ENCODE assay signal across 27 mouse cellular contexts in genomic region chr9:7776940-7777339, GRCm38 (mm10). TPM values are rescaled to one million over a fixed set of nuclear protein-coding genes. Genes with fewer than 3 reads are reported as not detected.
DNase-seq lines count a peak whose midpoint lies in the region; ATAC-seq and TF ChIP-seq lines count a peak whose summit lies in the region.
"Had no signal": no experiment of that assay in that cellular context is flagged by ENCODE, and none has a peak within 500 bp of the region (broad histone marks: within the 10 kb centered on the region; RNA-seq: fewer than 3 reads in every experiment).

No protein-coding gene starts in this region.

- H3K27me3 ChIP-seq in liver, adult 2 months (ENCODE audit: control insufficient read depth, insufficient read depth, low read length), result no peaks in the 10 kb centered on the region
- H3K27me3 ChIP-seq in liver, postnatal 0 days (ENCODE audit: insufficient read depth, low read length), result no peaks in the 10 kb centered on the region
- no peaks in the 10 kb centered on the region for H3K27me3 ChIP-seq in intestine, postnatal 0 days (replicated peaks; ENCODE audit: control insufficient read depth, insufficient read depth, low read length)
- no peaks in the 10 kb centered on the region for H3K27me3 ChIP-seq in midbrain, embryonic 13.5 days
- H3K27me3 ChIP-seq: CH12.LX; embryonic facial prominence, embryonic 13.5 days; embryonic facial prominence, embryonic 15.5 days; forebrain, embryonic 12.5 days; Patski had no signal

- no peak for ATAC-seq in liver, postnatal 0 days
- ATAC-seq in intestine, postnatal 0 days, result peak; percentile 44; the same call in 1 of the 2 replicates
- ATAC-seq in midbrain, embryonic 13.5 days, result no peak
- ATAC-seq: activated CD4-positive, CD25-positive, alpha-beta regulatory T cell, adult 4 months; CD4-positive, CD25-positive, alpha-beta regulatory T cell, adult 4 months; forebrain, embryonic 14.5 days; Patski had no signal

- no peak overlapping the region for H3K4me3 ChIP-seq in liver, adult 2 months (ENCODE audit: insufficient read depth, low read depth, low read length)
- H3K4me3 ChIP-seq in liver, postnatal 0 days (ENCODE audit: low read depth, low read length), result no peak overlapping the region
- no peak overlapping the region for H3K4me3 ChIP-seq in intestine, postnatal 0 days (ENCODE audit: low read depth, low read length)
- no peak overlapping the region for H3K4me3 ChIP-seq in midbrain, embryonic 13.5 days (replicated peaks)
- H3K4me3 ChIP-seq: embryonic facial prominence, embryonic 13.5 days; embryonic facial prominence, embryonic 15.5 days; erythroblast, embryonic 14.5 days; forebrain, embryonic 10.5 days; forebrain, embryonic 12.5 days had no signal

- peak; percentile 60 for DNase-seq in heart, adult 11 months
- DNase-seq in heart, postnatal 14 days, result no peak
- DNase-seq in liver, adult 2 months (ENCODE audit: extremely low read depth, low read depth, low spot score), result peak; percentile 15
- DNase-seq in liver, postnatal 0 days, result no peak
- no peak for DNase-seq in lung, postnatal 14 days
- DNase-seq: adrenal gland, adult 8-10 months; B cell, adult 2 months; cerebellum, adult 11 months; cerebellum, adult 18-20 months; cerebellum, adult 8-10 months; cerebellum, adult 9-11 months; cerebellum, postnatal 14 days; cerebellum, postnatal 36 days; embryo, embryonic 11 days had no signal

- H3K4me2 ChIP-seq in liver, postnatal 0 days (ENCODE audit: low read depth, low read length), result no peak overlapping the region
- H3K4me2 ChIP-seq in intestine, postnatal 0 days (replicated peaks; ENCODE audit: low read depth), result no peak overlapping the region
- H3K4me2 ChIP-seq in midbrain, embryonic 13.5 days (replicated peaks), result no peak overlapping the region
- H3K4me2 ChIP-seq: embryonic facial prominence, embryonic 13.5 days; embryonic facial prominence, embryonic 15.5 days; forebrain, embryonic 12.5 days had no signal

- no peak for TF ChIP-seq EP300 in liver, postnatal 0 days (IDR thresholded peaks at IDR 0.05; ENCODE audit: low read depth)

- 100% methylated on average over 1 of the region's 1 CpGs for WGBS in liver, adult 2 months
- 97% methylated on average over 1 of the region's 1 CpGs for WGBS in liver, postnatal 0 days (ENCODE audit: insufficient replicate concordance)
- WGBS in intestine, postnatal 0 days, result 93% methylated on average over 1 of the region's 1 CpGs
- 91% methylated on average over 1 of the region's 1 CpGs for WGBS in midbrain, embryonic 13.5 days

- no peak for TF ChIP-seq POLR2A in liver, adult 2 months (IDR thresholded peaks at IDR 0.05; ENCODE audit: extremely low read depth, insufficient read depth, low read length)

- no peak overlapping the region for H3K9ac ChIP-seq in liver, adult 2 months (ENCODE audit: low read depth, low read length)
- H3K9ac ChIP-seq in liver, postnatal 0 days (replicated peaks), result no peak overlapping the region
- H3K9ac ChIP-seq in intestine, postnatal 0 days (ENCODE audit: low read depth, low read length), result no peak overlapping the region
- H3K9ac ChIP-seq in midbrain, embryonic 13.5 days (replicated peaks), result no peak overlapping the region
- H3K9ac ChIP-seq: embryonic facial prominence, embryonic 13.5 days; embryonic facial prominence, embryonic 15.5 days; forebrain, embryonic 12.5 days had no signal

- H3K9me3 ChIP-seq in liver, postnatal 0 days (ENCODE audit: low read length), result no peaks in the 10 kb centered on the region
- H3K9me3 ChIP-seq in intestine, postnatal 0 days (ENCODE audit: control insufficient read depth), result no peaks in the 10 kb centered on the region
- H3K9me3 ChIP-seq in midbrain, embryonic 13.5 days, result no peaks in the 10 kb centered on the region
- H3K9me3 ChIP-seq: embryonic facial prominence, embryonic 13.5 days; embryonic facial prominence, embryonic 15.5 days; forebrain, embryonic 10.5 days; forebrain, embryonic 12.5 days; G1E had no signal

- intact Hi-C loops in heart, postnatal 14 days (cut with DNase I), result no loop called here

- no peak overlapping the region for H3K27ac ChIP-seq in liver, adult 2 months (replicated peaks; ENCODE audit: insufficient read depth, low read depth, low read length)
- no peak overlapping the region for H3K27ac ChIP-seq in liver, postnatal 0 days (ENCODE audit: low read depth)
- no peak overlapping the region for H3K27ac ChIP-seq in intestine, postnatal 0 days (ENCODE audit: low read depth, low read length)
- H3K27ac ChIP-seq in midbrain, embryonic 13.5 days, result no peak overlapping the region
- H3K27ac ChIP-seq: embryonic facial prominence, embryonic 13.5 days; embryonic facial prominence, embryonic 15.5 days; forebrain, embryonic 10.5 days; forebrain, embryonic 12.5 days had no signal

- 0 out of 2 replicates have a peak, but pooled peaks cover 3% of the 10 kb centered on the region for H3K79me2 ChIP-seq in liver, adult 2 months (ENCODE audit: control insufficient read depth, insufficient read depth, low read length)

- TF ChIP-seq CTCF in liver, adult 2 months (IDR thresholded peaks at IDR 0.05; ENCODE audit: low read depth, low read length), result no peak
- TF ChIP-seq CTCF in liver, postnatal 0 days (IDR thresholded peaks at IDR 0.05; ENCODE audit: low read depth), result no peak
- no peak for TF ChIP-seq CTCF in intestine, postnatal 0 days (IDR thresholded peaks at IDR 0.05; ENCODE audit: low read depth)

- no peaks in the 10 kb centered on the region for H3K4me1 ChIP-seq in liver, adult 2 months (ENCODE audit: control insufficient read depth, insufficient read depth, low read length)
- H3K4me1 ChIP-seq in liver, postnatal 0 days (ENCODE audit: insufficient read depth), result peaks cover 9% of the 10 kb centered on the region
- H3K4me1 ChIP-seq in intestine, postnatal 0 days (replicated peaks; ENCODE audit: control insufficient read depth, insufficient read depth, low read length), result no peaks in the 10 kb centered on the region
- peaks cover 8% of the 10 kb centered on the region for H3K4me1 ChIP-seq in midbrain, embryonic 13.5 days (replicated peaks)
- H3K4me1 ChIP-seq: forebrain, embryonic 10.5 days had no signal

- H3K36me3 ChIP-seq in liver, adult 2 months (ENCODE audit: control insufficient read depth, insufficient read depth, low read length), result 0 out of 2 replicates have a peak, but pooled peaks cover 2% of the 10 kb centered on the region
- H3K36me3 ChIP-seq in liver, postnatal 0 days (replicated peaks; ENCODE audit: insufficient read depth, low read length), result peaks cover 22% of the 10 kb centered on the region
- H3K36me3 ChIP-seq in intestine, postnatal 0 days (ENCODE audit: control insufficient read depth, insufficient read depth), result peaks cover 17% of the 10 kb centered on the region; the same call in 1 of the 2 replicates
- H3K36me3 ChIP-seq in midbrain, embryonic 13.5 days, result peaks cover 12% of the 10 kb centered on the region; the same call in 1 of the 2 replicates

RNA-seq across cellular contexts. Expression of gene Tmem123, which starts 13.1 kb away (rescaled TPM):
- total RNA-seq in heart, postnatal 14 days (2021), result 10 to 100 TPM; 45.9 to 50.4 TPM
- 26.9 and 29.5 TPM in 2 replicates for total RNA-seq in liver, adult 2 months (2014; rRNA removed)
- 15.8 and 21.3 TPM in 2 replicates for polyA plus RNA-seq in liver, adult 2 months (2012; rRNA removed)
- polyA plus RNA-seq in liver, postnatal 0 days (2015; fragmentation: Nextera tagmentation; extraction: Ambion mirVana), result 27.7 and 29.2 TPM in 2 replicates
- polyA plus RNA-seq in intestine, postnatal 0 days (2015; fragmentation: Nextera tagmentation; extraction: Ambion mirVana), result 32.8 and 36.5 TPM in 2 replicates
- 37.5 and 43.6 TPM in 2 replicates for polyA plus RNA-seq in midbrain, embryonic 13.5 days (2015; fragmentation: Nextera tagmentation; extraction: Ambion mirVana)

RNA-seq across cellular contexts. Expression of gene Birc2, which starts 59.9 kb away (rescaled TPM):
- total RNA-seq in heart, postnatal 14 days (2021), result 10 to 100 TPM; 26.8 to 28.8 TPM
- 25.4 and 28.8 TPM in 2 replicates for total RNA-seq in liver, adult 2 months (2014; rRNA removed)
- 9.7 and 10.8 TPM in 2 replicates for polyA plus RNA-seq in liver, adult 2 months (2012; rRNA removed)
- polyA plus RNA-seq in liver, postnatal 0 days (2015; fragmentation: Nextera tagmentation; extraction: Ambion mirVana), result 11.8 and 13.8 TPM in 2 replicates
- 18.4 and 18.5 TPM in 2 replicates for polyA plus RNA-seq in intestine, postnatal 0 days (2015; fragmentation: Nextera tagmentation; extraction: Ambion mirVana)
- polyA plus RNA-seq in midbrain, embryonic 13.5 days (2015; fragmentation: Nextera tagmentation; extraction: Ambion mirVana), result 49.1 and 50.7 TPM in 2 replicates

Comparison
In these comparisons a context has a peak if more than half of its experiments do, and no peak if none do; other contexts are left out.
1. DNase-seq: peak in heart, adult 11 months (single experiment) and liver, adult 2 months (single experiment); none in heart, postnatal 14 days (0 of 2), liver, postnatal 0 days (single experiment) and lung, postnatal 14 days (single experiment).